Mouse (Mus musculus): Measurements from ENCODE around the gene Mllt1. TPM values are rescaled to one million over a fixed set of nuclear protein-coding genes. Genes with fewer than 3 reads are reported as not detected.

The Mllt1 gene
- polyA plus RNA-seq, 1 experiment from 2014 or later: 21.3 TPM

- no peak for ATAC-seq (replicated peaks; ENCODE audit: low FRiP score)
- Histone ChIP-seq H3K4me3 (ENCODE audit: low read depth, low read length) (no peak overlapping the region), H3K27ac (ENCODE audit: low read depth, low read length) (no peak overlapping the region), H3K4me2 (no peak overlapping the region), H3K27me3 (replicated peaks; ENCODE audit: control insufficient read depth, insufficient read depth, low read length) (no peaks in the 10 kb centered on the region; the same call in none of the 2 replicates), H3K36me3 (ENCODE audit: control insufficient read depth, insufficient read depth, low read length) (no peaks in the 10 kb centered on the region), H3K4me1 (replicated peaks; ENCODE audit: control insufficient read depth, insufficient read depth, low read length) (peaks cover 12% of the 10 kb centered on the region), H3K9me3 (ENCODE audit: control insufficient read depth, low read length) (no peaks in the 10 kb centered on the region), H3K9ac (ENCODE audit: low read depth, low read length) (no peak overlapping the region)
- WGBS: 68% methylated on average over 7 of the region's 7 CpGs
- no peak for DNase-seq (ENCODE audit: low spot score)
Observed at GRCm38 (mm10) chr17:56954871-56955270, 19.7 kb upstream of the Mllt1 start.

- no peak for ATAC-seq (replicated peaks; ENCODE audit: low FRiP score)
- no peak overlapping the region for H3K9ac ChIP-seq (ENCODE audit: low read depth, low read length)
- H3K27me3 ChIP-seq (replicated peaks; ENCODE audit: control insufficient read depth, insufficient read depth, low read length): no peaks in the 10 kb centered on the region; the same call in none of the 2 replicates
- WGBS: 74% methylated on average over 1 of the region's 1 CpGs
- H3K4me2 ChIP-seq: no peak overlapping the region
- DNase-seq (ENCODE audit: low spot score): peak; percentile 3
- peaks cover 4% of the 10 kb centered on the region for H3K4me1 ChIP-seq (replicated peaks; ENCODE audit: control insufficient read depth, insufficient read depth, low read length)
- H3K4me3 ChIP-seq (ENCODE audit: low read depth, low read length): no peak overlapping the region
- no peak overlapping the region for H3K27ac ChIP-seq (ENCODE audit: low read depth, low read length)
- no peaks in the 10 kb centered on the region for H3K9me3 ChIP-seq (ENCODE audit: control insufficient read depth, low read length)
- H3K36me3 ChIP-seq (ENCODE audit: control insufficient read depth, insufficient read depth, low read length): no peaks in the 10 kb centered on the region
Observed at GRCm38 (mm10) chr17:56952639-56953038, 17.4 kb upstream of the Mllt1 start.

- DNase-seq (ENCODE audit: low spot score) (peak; percentile 40), ATAC-seq (replicated peaks; ENCODE audit: low FRiP score) (0 out of 2 replicates have a peak, but pooled peaks have one; percentile 51)
- no peaks in the 10 kb centered on the region; the same call in none of the 2 replicates for H3K27me3 ChIP-seq (replicated peaks; ENCODE audit: control insufficient read depth, insufficient read depth, low read length)
- no peak overlapping the region for H3K4me3 ChIP-seq (ENCODE audit: low read depth, low read length)
- no peaks in the 10 kb centered on the region for H3K9me3 ChIP-seq (ENCODE audit: control insufficient read depth, low read length)
- WGBS: 11% methylated on average over 3 of the region's 3 CpGs
- no peaks in the 10 kb centered on the region for H3K4me1 ChIP-seq (replicated peaks; ENCODE audit: control insufficient read depth, insufficient read depth, low read length)
- H3K4me2 ChIP-seq: no peak overlapping the region
- H3K9ac ChIP-seq (ENCODE audit: low read depth, low read length): no peak overlapping the region
- no peaks in the 10 kb centered on the region for H3K36me3 ChIP-seq (ENCODE audit: control insufficient read depth, insufficient read depth, low read length)
- H3K27ac ChIP-seq (ENCODE audit: low read depth, low read length): no peak overlapping the region
Observed at GRCm38 (mm10) chr17:56950915-56951314, 15.7 kb upstream of the Mllt1 start.

- no peak overlapping the region for H3K9ac ChIP-seq (ENCODE audit: low read depth, low read length)
- no peak for ATAC-seq (replicated peaks; ENCODE audit: low FRiP score)
- H3K4me1 ChIP-seq (replicated peaks; ENCODE audit: control insufficient read depth, insufficient read depth, low read length): peaks cover 12% of the 10 kb centered on the region
- no peak overlapping the region for H3K4me3 ChIP-seq (ENCODE audit: low read depth, low read length)
- no peaks in the 10 kb centered on the region for H3K27me3 ChIP-seq (replicated peaks; ENCODE audit: control insufficient read depth, insufficient read depth, low read length)
- 81% methylated on average over 4 of the region's 4 CpGs for WGBS
- no peaks in the 10 kb centered on the region for H3K9me3 ChIP-seq (ENCODE audit: control insufficient read depth, low read length)
- H3K27ac ChIP-seq (ENCODE audit: low read depth, low read length): no peak overlapping the region
- DNase-seq (ENCODE audit: low spot score): no peak
- no peak overlapping the region for H3K4me2 ChIP-seq
- no peaks in the 10 kb centered on the region for H3K36me3 ChIP-seq (ENCODE audit: control insufficient read depth, insufficient read depth, low read length)
Observed at GRCm38 (mm10) chr17:56938751-56939150, 3.5 kb upstream of the Mllt1 start.

GRCm38 (mm10) chr17:56936731-56937130, 1.5 kb upstream of the Mllt1 start:
- Histone ChIP-seq H3K9me3 (ENCODE audit: control insufficient read depth, low read length) (no peaks in the 10 kb centered on the region), H3K27me3 (replicated peaks; ENCODE audit: control insufficient read depth, insufficient read depth, low read length) (no peaks in the 10 kb centered on the region), H3K4me1 (replicated peaks; ENCODE audit: control insufficient read depth, insufficient read depth, low read length) (peaks cover 20% of the 10 kb centered on the region), H3K4me2 (no peak overlapping the region), H3K9ac (ENCODE audit: low read depth, low read length) (no peak overlapping the region), H3K36me3 (ENCODE audit: control insufficient read depth, insufficient read depth, low read length) (no peaks in the 10 kb centered on the region), H3K27ac (ENCODE audit: low read depth, low read length) (no peak overlapping the region), H3K4me3 (ENCODE audit: low read depth, low read length) (no peak overlapping the region)
- ATAC-seq (replicated peaks; ENCODE audit: low FRiP score) (no peak), DNase-seq (ENCODE audit: low spot score) (no peak)
- WGBS: 85% methylated on average over 7 of the region's 7 CpGs

GRCm38 (mm10) chr17:56934545-56935330, 477 bp downstream of the Mllt1 start:
- DNase-seq (ENCODE audit: low spot score): peak; percentile 53
- H3K4me1 ChIP-seq (replicated peaks; ENCODE audit: control insufficient read depth, insufficient read depth, low read length): peaks cover 28% of the 10 kb centered on the region
- no peaks in the 10 kb centered on the region for H3K36me3 ChIP-seq (ENCODE audit: control insufficient read depth, insufficient read depth, low read length)
- ATAC-seq (replicated peaks; ENCODE audit: low FRiP score): peak; percentile 65
- no peaks in the 10 kb centered on the region for H3K9me3 ChIP-seq (ENCODE audit: control insufficient read depth, low read length)
- peak overlapping the region; percentile 64; the same call in 1 of the 2 replicates for H3K27ac ChIP-seq (ENCODE audit: low read depth, low read length)
- peak overlapping the region; percentile 73 for H3K4me2 ChIP-seq
- H3K9ac ChIP-seq (ENCODE audit: low read depth, low read length): peak overlapping the region; percentile 92
- H3K27me3 ChIP-seq (replicated peaks; ENCODE audit: control insufficient read depth, insufficient read depth, low read length): no peaks in the 10 kb centered on the region
- peak overlapping the region; percentile 92 for H3K4me3 ChIP-seq (ENCODE audit: low read depth, low read length)
- WGBS: 3% methylated on average over 33 of the region's 45 CpGs

- 88% methylated on average over 2 of the region's 2 CpGs for WGBS
- H3K4me3 ChIP-seq (ENCODE audit: low read depth, low read length): no peak overlapping the region; the same call in 1 of the 2 replicates
- ATAC-seq (replicated peaks; ENCODE audit: low FRiP score): no peak
Observed at GRCm38 (mm10) chr17:56933395-56933794, 1.8 kb downstream of the Mllt1 start.

GRCm38 (mm10) chr17:56930026-56930425, 5.2 kb downstream of the Mllt1 start:
- Histone ChIP-seq H3K9ac (ENCODE audit: low read depth, low read length) (no peak overlapping the region), H3K4me3 (ENCODE audit: low read depth, low read length) (no peak overlapping the region)
- no peak for ATAC-seq (replicated peaks; ENCODE audit: low FRiP score)

More at GRCm38 (mm10) chr17:56933395-56933794, 1.8 kb downstream of the Mllt1 start:
- H3K4me2 ChIP-seq: peak overlapping the region; percentile 73
- no peaks in the 10 kb centered on the region for H3K27me3 ChIP-seq (replicated peaks; ENCODE audit: control insufficient read depth, insufficient read depth, low read length)
- H3K36me3 ChIP-seq (ENCODE audit: control insufficient read depth, insufficient read depth, low read length): no peaks in the 10 kb centered on the region
- H3K27ac ChIP-seq (ENCODE audit: low read depth, low read length): no peak overlapping the region
- no peaks in the 10 kb centered on the region for H3K9me3 ChIP-seq (ENCODE audit: control insufficient read depth, low read length)
- peaks cover 37% of the 10 kb centered on the region for H3K4me1 ChIP-seq (replicated peaks; ENCODE audit: control insufficient read depth, insufficient read depth, low read length)
- no peak for DNase-seq (ENCODE audit: low spot score)
- no peak overlapping the region for H3K9ac ChIP-seq (ENCODE audit: low read depth, low read length)

GRCm38 (mm10) chr17:56929530-56929929, 5.7 kb downstream of the Mllt1 start:
- Histone ChIP-seq H3K9me3 (ENCODE audit: control insufficient read depth, low read length) (no peaks in the 10 kb centered on the region), H3K4me2 (no peak overlapping the region), H3K9ac (ENCODE audit: low read depth, low read length) (no peak overlapping the region), H3K27me3 (replicated peaks; ENCODE audit: control insufficient read depth, insufficient read depth, low read length) (no peaks in the 10 kb centered on the region), H3K27ac (ENCODE audit: low read depth, low read length) (no peak overlapping the region), H3K4me1 (replicated peaks; ENCODE audit: control insufficient read depth, insufficient read depth, low read length) (peaks cover 32% of the 10 kb centered on the region), H3K36me3 (ENCODE audit: control insufficient read depth, insufficient read depth, low read length) (peaks cover 9% of the 10 kb centered on the region; the same call in 1 of the 2 replicates), H3K4me3 (ENCODE audit: low read depth, low read length) (no peak overlapping the region)
- ATAC-seq (replicated peaks; ENCODE audit: low FRiP score): 0 out of 2 replicates have a peak, but pooled peaks have one; percentile 2
- WGBS: 53% methylated on average over 1 of the region's 1 CpGs
- no peak for DNase-seq (ENCODE audit: low spot score)

More at GRCm38 (mm10) chr17:56930026-56930425, 5.2 kb downstream of the Mllt1 start:
- WGBS: 51% methylated on average over 8 of the region's 8 CpGs
- DNase-seq (ENCODE audit: low spot score): no peak
- H3K4me2 ChIP-seq: no peak overlapping the region
- peaks cover 6% of the 10 kb centered on the region; the same call in 1 of the 2 replicates for H3K36me3 ChIP-seq (ENCODE audit: control insufficient read depth, insufficient read depth, low read length)
- no peaks in the 10 kb centered on the region for H3K9me3 ChIP-seq (ENCODE audit: control insufficient read depth, low read length)
- H3K27ac ChIP-seq (ENCODE audit: low read depth, low read length): no peak overlapping the region
- H3K27me3 ChIP-seq (replicated peaks; ENCODE audit: control insufficient read depth, insufficient read depth, low read length): no peaks in the 10 kb centered on the region
- peaks cover 33% of the 10 kb centered on the region for H3K4me1 ChIP-seq (replicated peaks; ENCODE audit: control insufficient read depth, insufficient read depth, low read length)
